Mouse (Mus musculus): ENCODE results near the gene Ssh2.

Ssh2 gene

GRCm38 (mm10) chr11:77462283-77463100 lies 246.4 kb downstream of the Ssh2 start, which contains the start of gene Coro6:
Coro6 (plus strand) TSS chr11:77462411.
- peak; percentile 58 to 66 for DNase-seq (ENCODE audit: low spot score in 2 of 2)

- DNase-seq (ENCODE audit: low spot score in 2 of 2): no peak
These were observed 247.0 kb downstream of the Ssh2 start for GRCm38 (mm10) chr11:77463101-77463445.

GRCm38 (mm10) chr11:77463786-77464185 lies 247.7 kb downstream of the Ssh2 start:
- DNase-seq (ENCODE audit: low spot score in 2 of 2): no peak

- DNase-seq (ENCODE audit: low spot score in 2 of 2): no peak
These were observed 248.6 kb downstream of the Ssh2 start for GRCm38 (mm10) chr11:77464684-77465083.

GRCm38 (mm10) chr11:77465111-77465510 lies 249.0 kb downstream of the Ssh2 start:
- no peak for DNase-seq (ENCODE audit: low spot score in 2 of 2)

- no peak for DNase-seq (ENCODE audit: low spot score in 2 of 2)
These were observed 250.5 kb downstream of the Ssh2 start for GRCm38 (mm10) chr11:77466544-77466943.

- DNase-seq (ENCODE audit: low spot score in 2 of 2): peak; percentile 71 to 78
These were observed 251.1 kb downstream of the Ssh2 start for GRCm38 (mm10) chr11:77467157-77467556.

- DNase-seq (ENCODE audit: low spot score in 2 of 2): peak; percentile 69 to 81
These were observed 251.7 kb downstream of the Ssh2 start for GRCm38 (mm10) chr11:77467784-77468183.

GRCm38 (mm10) chr11:77468397-77468796 lies 252.3 kb downstream of the Ssh2 start:
- no peak for DNase-seq (ENCODE audit: low spot score in 2 of 2)

GRCm38 (mm10) chr11:77471407-77471806 lies 255.3 kb downstream of the Ssh2 start:
- DNase-seq (ENCODE audit: low spot score in 2 of 2): no peak

GRCm38 (mm10) chr11:77472775-77473174 lies 256.7 kb downstream of the Ssh2 start:
- no peak for DNase-seq (ENCODE audit: low spot score in 2 of 2)

GRCm38 (mm10) chr11:77476216-77476615 lies 260.1 kb downstream of the Ssh2 start:
- no peak for DNase-seq (ENCODE audit: low spot score in 2 of 2)

- DNase-seq (ENCODE audit: low spot score in 2 of 2): no peak
These were observed 260.8 kb downstream of the Ssh2 start for GRCm38 (mm10) chr11:77476895-77477294.

- no peak for DNase-seq (ENCODE audit: low spot score in 2 of 2)
These were observed 267.0 kb downstream of the Ssh2 start for GRCm38 (mm10) chr11:77483043-77483442.

- peak; percentile 37 to 52 for DNase-seq (ENCODE audit: low spot score in 2 of 2)
These were observed 267.6 kb downstream of the Ssh2 start for GRCm38 (mm10) chr11:77483510-77484255.

- DNase-seq (ENCODE audit: low spot score in 2 of 2): no peak
These were observed 269.1 kb downstream of the Ssh2 start for GRCm38 (mm10) chr11:77485229-77485628.

GRCm38 (mm10) chr11:77486798-77487197 lies 270.7 kb downstream of the Ssh2 start:
- DNase-seq (ENCODE audit: low spot score in 2 of 2): no peak

- no peak for DNase-seq (ENCODE audit: low spot score in 2 of 2)
These were observed 272.9 kb downstream of the Ssh2 start for GRCm38 (mm10) chr11:77488771-77489581.

- peak in 1 of 2 experiments; percentile 32 for DNase-seq (ENCODE audit: low spot score in 2 of 2)
These were observed 273.6 kb downstream of the Ssh2 start, which contains the start of gene Ankrd13b for GRCm38 (mm10) chr11:77489591-77490235. Ankrd13b (minus strand) TSS chr11:77489678.

- DNase-seq (ENCODE audit: low spot score in 2 of 2): no peak
These were observed 274.4 kb downstream of the Ssh2 start for GRCm38 (mm10) chr11:77490451-77490850.

GRCm38 (mm10) chr11:77491123-77491501 lies 275.0 kb downstream of the Ssh2 start:
- peak; percentile 71 to 84 for DNase-seq (ENCODE audit: low spot score in 2 of 2)

All from natural killer cell, adult 2 months (primary cell).